Mouse (Mus musculus) kidney, postnatal 0 days (tissue): ENCODE results near the gene Sdhb. TPM values are rescaled to one million over a fixed set of nuclear protein-coding genes. Genes with fewer than 3 reads are reported as not detected.

Source experiments
- ATAC-seq: fragments of 200-750 bp; cut with Nextera tagmentation; replicated peaks from 2 replicates; pipeline ENCODE4 v1.8.0; 2017; ENCODE audit warnings: low read depth, moderate number of reproducible peaks, moderate TSS enrichment, moderate library complexity; ENCODE audit not compliant: low FRiP score
- DNase-seq: peaks from one replicate; pipeline ENCODE4 v3.0.0-alpha.2; 2016; ENCODE audit warnings: low spot score
- H3K27ac ChIP-seq: fragments of 300-500 bp; sonication (generic); 2 replicates; pipeline ENCODE4 v1.5.1; 2014; ENCODE audit warnings: mild to moderate bottlenecking
- H3K27me3 ChIP-seq: fragments of 300-500 bp; sonication (generic); 2 replicates; pipeline ENCODE4 v1.6.1; 2014; ENCODE audit warnings: low read length, mixed read lengths; ENCODE audit not compliant: insufficient read depth
- H3K36me3 ChIP-seq: fragments of 300-500 bp; sonication (generic); 2 replicates; pipeline ENCODE4 v1.6.1; 2014; ENCODE audit warnings: low read length, mixed read lengths; ENCODE audit not compliant: insufficient read depth
- H3K4me1 ChIP-seq: fragments of 300-500 bp; sonication (generic); replicated peaks from 2 replicates; pipeline ENCODE4 v1.6.1; 2014; ENCODE audit warnings: antibody characterized with exemption, low read length, mixed read lengths; ENCODE audit not compliant: insufficient read depth
- H3K4me2 ChIP-seq: fragments of 300-500 bp; sonication (generic); 2 replicates; pipeline ENCODE4 v1.6.1; 2014; ENCODE audit warnings: mild to moderate bottlenecking, low read length, moderate library complexity, mixed read lengths
- H3K4me3 ChIP-seq: fragments of 300-500 bp; sonication (generic); replicated peaks from 2 replicates; pipeline ENCODE4 v1.5.1; 2014; ENCODE audit warnings: low read depth, low read length
- H3K9ac ChIP-seq: fragments of 300-500 bp; sonication (generic); 2 replicates; pipeline ENCODE4 v1.6.1; 2014; ENCODE audit warnings: low read depth, low read length
- H3K9me3 ChIP-seq: fragments of 300-500 bp; sonication (generic); replicated peaks from 2 replicates; pipeline ENCODE4 v1.6.1; 2016; ENCODE audit warnings: low read length, inconsistent platforms, mixed read lengths
- CTCF ChIP-seq: IDR thresholded peaks from 2 replicates; pipeline ENCODE4 v1.5.1; 2016; ENCODE audit warnings: antibody characterized with exemption, low read depth, mild to moderate bottlenecking, moderate library complexity
- WGBS: fragments of 180-500 bp; shearing (Covaris S2); extraction: QIAGEN DNeasy Blood & Tissue Kit; methylation state at CpG from one replicate; pipeline ENCODE4 v1.1.7; 2014; 5-methylcytosine and 5-hydroxymethylcytosine counted together
- polyA plus RNA-seq: library from polyadenylated mRNA; unstranded; fragments of >200 nt; fragmentation: Nextera tagmentation; extraction: Ambion mirVana; gene quantifications from 2 replicates; pipeline ENCODE4 v1.2.1, GENCODE M21; 2015

Sdhb gene
- polyA plus RNA-seq, 1 experiment from 2014 or later: 674 TPM

DNA sequence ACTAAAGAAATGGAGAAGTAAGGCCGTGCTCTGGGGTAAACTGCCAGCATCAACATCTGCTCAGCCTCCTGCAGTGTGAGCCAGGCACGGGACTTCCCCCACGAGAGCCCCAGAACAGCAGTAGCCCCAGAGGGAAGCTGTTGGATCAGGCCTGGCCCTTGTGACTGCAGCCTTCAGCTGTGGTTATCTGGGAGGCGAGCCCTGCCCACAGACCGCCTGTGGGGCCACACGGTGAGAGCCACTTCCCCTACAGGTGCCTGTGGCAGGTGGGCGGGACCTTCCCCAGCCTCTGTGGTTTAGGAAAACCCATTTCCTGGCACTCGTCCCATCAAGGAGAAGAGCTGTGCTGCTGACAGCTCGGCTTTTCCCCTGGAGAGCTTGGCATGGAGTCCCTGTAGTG lies 22.4 kb downstream of the Sdhb start:
- Histone ChIP-seq H3K4me1 (0 out of 2 replicates have a peak, but pooled peaks cover 5% of the 10 kb centered on the region), H3K36me3 (peaks cover 12% of the 10 kb centered on the region), H3K27me3 (no peaks in the 10 kb centered on the region), H3K4me2 (no peak overlapping the region), H3K27ac (peak overlapping the region; percentile 22; the same call in 1 of the 2 replicates), H3K9me3 (no peaks in the 10 kb centered on the region), H3K9ac (no peak overlapping the region), H3K4me3 (no peak overlapping the region)
- WGBS: 13% methylated on average over 9 of the region's 9 CpGs
- ATAC-seq (no peak), DNase-seq (no peak)
- TF ChIP-seq CTCF: no peak

GRCm38 (mm10) chr4:140984544-140984943 lies 23.5 kb downstream of the Sdhb start:
- no peak overlapping the region for H3K4me3 ChIP-seq
- no peak overlapping the region for H3K27ac ChIP-seq
- no peak overlapping the region for H3K4me2 ChIP-seq
- ATAC-seq (no peak), DNase-seq (no peak)
- H3K9ac ChIP-seq: no peak overlapping the region
- WGBS: 83% methylated on average over 6 of the region's 6 CpGs
- no peaks in the 10 kb centered on the region for H3K9me3 ChIP-seq
- 0 out of 2 replicates have a peak, but pooled peaks cover 10% of the 10 kb centered on the region for H3K4me1 ChIP-seq
- no peaks in the 10 kb centered on the region for H3K27me3 ChIP-seq
- H3K36me3 ChIP-seq: peaks cover 3% of the 10 kb centered on the region
- no peak for TF ChIP-seq CTCF

DNA sequence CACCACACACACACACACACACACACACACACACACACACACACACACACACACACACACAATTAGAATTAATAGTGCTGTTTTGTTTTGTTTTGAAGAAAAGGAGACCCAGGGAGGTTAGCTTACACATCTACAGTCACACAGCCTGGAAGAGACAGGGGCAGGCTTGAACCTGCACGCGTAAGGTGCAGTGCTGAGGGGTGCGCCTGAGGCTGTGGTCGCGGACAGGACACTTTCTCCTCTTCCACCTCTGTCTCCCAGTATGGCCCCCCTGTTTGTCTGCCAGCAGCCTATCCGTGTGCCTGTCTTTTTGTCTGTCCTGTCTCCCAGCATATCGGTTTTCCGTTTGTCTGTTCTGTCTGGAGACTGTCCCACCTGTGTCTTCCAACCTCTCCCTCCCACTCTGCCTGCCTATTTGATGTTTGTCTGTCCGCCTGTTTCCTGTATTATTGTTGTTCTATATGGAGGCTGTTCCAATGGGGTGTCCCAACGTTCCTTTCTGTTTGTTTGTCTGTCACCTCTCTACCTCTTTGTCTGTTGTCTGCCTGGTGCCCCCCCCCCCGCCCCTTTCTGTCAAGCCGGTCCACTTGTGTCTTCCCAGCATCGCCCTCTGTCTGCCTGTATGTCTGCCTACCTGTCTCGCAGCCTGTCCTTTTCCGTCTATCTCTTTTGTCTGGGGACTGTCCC lies 25.2 kb downstream of the Sdhb start:
- peak overlapping the region; percentile 83 for H3K4me3 ChIP-seq
- no peak overlapping the region for H3K27ac ChIP-seq
- DNase-seq: peak; percentile 15
- H3K4me2 ChIP-seq: peak overlapping the region; percentile 79
- no peaks in the 10 kb centered on the region for H3K36me3 ChIP-seq
- peak; percentile 42 for TF ChIP-seq CTCF
- WGBS: 28% methylated on average over 15 of the region's 15 CpGs
- H3K4me1 ChIP-seq: 0 out of 2 replicates have a peak, but pooled peaks cover 10% of the 10 kb centered on the region
- no peak overlapping the region for H3K9ac ChIP-seq
- H3K27me3 ChIP-seq: no peaks in the 10 kb centered on the region
- no peak for ATAC-seq
- no peaks in the 10 kb centered on the region for H3K9me3 ChIP-seq

DNA sequence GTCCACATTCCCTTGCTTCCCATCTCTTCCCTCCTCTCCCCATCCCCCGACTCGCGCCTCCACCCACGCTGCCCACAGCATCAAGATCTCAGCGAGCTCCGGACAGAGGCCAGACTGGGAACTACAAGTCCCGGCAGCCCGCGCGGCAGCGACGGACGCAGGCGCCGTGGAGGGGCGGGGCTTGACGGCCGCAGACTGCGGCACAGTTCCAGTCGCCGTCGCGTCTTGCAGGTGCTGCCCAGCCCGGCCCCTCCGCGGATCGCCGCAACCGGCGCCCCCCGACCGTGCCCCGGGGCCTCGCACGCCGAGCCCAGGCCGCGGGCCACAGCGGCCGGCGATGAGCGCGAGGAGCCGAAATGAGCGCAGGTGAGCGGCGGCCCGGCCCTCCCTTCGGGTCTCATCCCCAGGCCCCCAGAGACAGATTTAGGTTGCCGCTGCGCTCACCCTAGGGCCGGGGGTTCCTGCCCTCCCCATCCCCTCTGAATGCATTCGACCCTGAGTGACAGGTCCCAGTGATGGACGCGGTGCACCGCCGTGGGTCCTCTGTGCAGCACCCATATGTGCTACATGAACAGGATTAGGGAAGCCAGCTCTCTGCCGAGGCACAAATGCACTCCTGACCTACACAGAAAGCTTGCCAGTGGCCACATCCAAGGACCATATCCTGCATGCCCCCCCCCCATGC lies 25.9 kb downstream of the Sdhb start, which contains the start of gene Atp13a2:
Gene Atp13a2, plus strand, starts transcription at position 163 of the 685 bp plus-strand sequence.
- 0 out of 2 replicates have a peak, but pooled peaks cover 10% of the 10 kb centered on the region for H3K4me1 ChIP-seq
- no peak within 1 kb of the TSS for H3K27ac ChIP-seq
- peak within 1 kb of the TSS; percentile 79 for H3K4me2 ChIP-seq
- 0% methylated on average over 58 of the region's 58 CpGs for WGBS
- 0 out of 2 replicates have a peak, but pooled peaks cover under 1% of the 10 kb centered on the region for H3K36me3 ChIP-seq
- H3K9ac ChIP-seq: peak within 1 kb of the TSS; percentile 75
- H3K4me3 ChIP-seq: peak within 1 kb of the TSS; percentile 83
- ATAC-seq: peak; percentile 65
- no peak for TF ChIP-seq CTCF
- H3K27me3 ChIP-seq: no peaks in the 10 kb centered on the region
- no peaks in the 10 kb centered on the region for H3K9me3 ChIP-seq
- peak; percentile 84 for DNase-seq

- no peak for TF ChIP-seq CTCF
- DNase-seq: no peak
- H3K27me3 ChIP-seq: no peaks in the 10 kb centered on the region
- 15% methylated on average over 7 of the region's 7 CpGs for WGBS
- H3K36me3 ChIP-seq: peaks cover 6% of the 10 kb centered on the region; the same call in 1 of the 2 replicates
- H3K9ac ChIP-seq: peak overlapping the region; percentile 75
- no peak for ATAC-seq
- H3K4me1 ChIP-seq: 0 out of 2 replicates have a peak, but pooled peaks cover 10% of the 10 kb centered on the region
- no peaks in the 10 kb centered on the region for H3K9me3 ChIP-seq
- peak overlapping the region; percentile 83 for H3K4me3 ChIP-seq
- no peak overlapping the region for H3K27ac ChIP-seq
- peak overlapping the region; percentile 79 for H3K4me2 ChIP-seq
These were observed 26.5 kb downstream of the Sdhb start for GRCm38 (mm10) chr4:140987476-140987875.

DNA sequence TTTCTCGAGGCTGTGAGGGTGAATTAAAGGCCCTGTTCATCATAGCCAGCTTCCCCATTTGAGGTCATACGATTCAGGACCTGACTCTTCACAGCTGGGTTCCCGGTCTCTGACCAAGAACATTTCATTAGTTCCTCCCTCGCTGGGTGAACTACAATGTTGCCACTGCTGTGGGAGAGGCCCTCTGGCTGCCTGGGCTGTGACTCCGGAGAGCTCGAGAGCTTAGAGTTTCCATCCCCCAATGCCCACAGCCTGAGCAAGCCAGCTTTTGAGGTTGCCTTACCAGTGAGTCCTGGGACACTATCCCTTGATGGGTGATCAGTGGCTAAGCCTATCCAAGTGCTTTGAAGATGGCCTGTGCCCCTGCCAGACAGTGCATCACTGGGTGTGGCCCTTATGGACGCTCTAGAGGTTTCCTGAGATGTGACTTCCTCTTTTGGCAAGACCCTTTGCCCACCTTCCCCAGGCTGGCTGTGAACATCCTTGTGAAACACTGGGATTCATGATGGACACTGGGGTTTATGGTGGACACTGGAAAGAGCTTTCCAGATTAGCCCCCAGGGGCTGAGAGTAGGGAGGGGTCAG lies 27.8 kb downstream of the Sdhb start:
- ATAC-seq: no peak
- DNase-seq: no peak
- H3K27me3 ChIP-seq: no peaks in the 10 kb centered on the region
- H3K4me1 ChIP-seq: 0 out of 2 replicates have a peak, but pooled peaks cover 10% of the 10 kb centered on the region
- no peaks in the 10 kb centered on the region for H3K9me3 ChIP-seq
- no peak overlapping the region for H3K4me3 ChIP-seq
- peak overlapping the region; percentile 1; the same call in 1 of the 2 replicates for H3K27ac ChIP-seq
- H3K9ac ChIP-seq: no peak overlapping the region
- H3K36me3 ChIP-seq: peaks cover 13% of the 10 kb centered on the region
- no peak for TF ChIP-seq CTCF
- WGBS: 39% methylated on average over 7 of the region's 7 CpGs
- H3K4me2 ChIP-seq: 0 out of 2 replicates have a peak overlapping the region, but pooled peaks have one; percentile 0
